Mouse (Mus musculus) heart, embryonic 16.5 days (tissue): Measurements from ENCODE around the gene Tmem183a. TPM values are rescaled to one million over a fixed set of nuclear protein-coding genes. Genes with fewer than 3 reads are reported as not detected.

Experiments
- ATAC-seq: fragments of 200-750 bp; cut with Nextera tagmentation; replicated peaks from 2 replicates; pipeline ENCODE4 v1.8.0; 2017; ENCODE audit warnings: moderate number of reproducible peaks; ENCODE audit not compliant: insufficient read depth, low FRiP score; ENCODE audit errors: extremely low read depth
- H3K27ac ChIP-seq: fragments of 300-500 bp; sonication (generic); 2 replicates; pipeline ENCODE4 v1.5.1; 2014; ENCODE audit warnings: mild to moderate bottlenecking, low read length, control low read depth, moderate library complexity
- H3K27me3 ChIP-seq: fragments of 300-500 bp; sonication (generic); 2 replicates; pipeline ENCODE4 v1.6.1; 2014; ENCODE audit warnings: low read length, mixed read lengths; ENCODE audit not compliant: control insufficient read depth, insufficient read depth
- H3K36me3 ChIP-seq: fragments of 300-500 bp; sonication (generic); 2 replicates; pipeline ENCODE4 v1.6.1; 2014; ENCODE audit not compliant: control insufficient read depth, insufficient read depth
- H3K4me1 ChIP-seq: fragments of 300-500 bp; sonication (generic); 2 replicates; pipeline ENCODE4 v1.6.1; 2014; ENCODE audit warnings: low read length, mixed read lengths; ENCODE audit not compliant: control insufficient read depth, insufficient read depth
- H3K4me2 ChIP-seq: fragments of 300-500 bp; sonication (generic); 2 replicates; pipeline ENCODE4 v1.6.1; 2014; ENCODE audit warnings: low read depth, mild to moderate bottlenecking, control low read depth, low read length
- H3K4me3 ChIP-seq: fragments of 300-500 bp; sonication (generic); 2 replicates; pipeline ENCODE4 v1.5.1; 2014; ENCODE audit warnings: mild to moderate bottlenecking, control low read depth, low read length
- H3K9ac ChIP-seq: fragments of 300-500 bp; sonication (generic); 2 replicates; pipeline ENCODE4 v1.6.1; 2014; ENCODE audit warnings: low read length, control low read depth
- H3K9me3 ChIP-seq: fragments of 300-500 bp; sonication (generic); replicated peaks from 2 replicates; pipeline ENCODE4 v1.6.1; 2016; ENCODE audit warnings: low read length; ENCODE audit not compliant: control insufficient read depth
- WGBS: fragments of 180-500 bp; shearing (Covaris S2); extraction: QIAGEN DNeasy Blood & Tissue Kit; methylation state at CpG from one replicate; pipeline ENCODE4 v1.1.7; 2014; 5-methylcytosine and 5-hydroxymethylcytosine counted together
- polyA plus RNA-seq: library from polyadenylated mRNA; unstranded; fragments of >200 nt; fragmentation: Nextera tagmentation; extraction: Ambion mirVana; gene quantifications from 2 replicates; pipeline ENCODE4 v1.2.1, GENCODE M21; 2015

Tmem183a gene
- polyA plus RNA-seq, 1 experiment from 2014 or later, result 60.4 TPM

GRCm38 (mm10) chr1:134384581-134384980, 22.8 kb upstream of the Tmem183a start:
- WGBS, result 83% methylated on average over 4 of the region's 4 CpGs
- Histone ChIP-seq H3K9ac (no peak overlapping the region), H3K4me1 (peaks cover 5% of the 10 kb centered on the region), H3K4me3 (no peak overlapping the region), H3K27ac (no peak overlapping the region), H3K27me3 (peaks cover 2% of the 10 kb centered on the region; the same call in 1 of the 2 replicates), H3K36me3 (no peaks in the 10 kb centered on the region), H3K9me3 (peaks cover 4% of the 10 kb centered on the region; the same call in 1 of the 2 replicates), H3K4me2 (no peak overlapping the region)
- no peak for ATAC-seq

DNA sequence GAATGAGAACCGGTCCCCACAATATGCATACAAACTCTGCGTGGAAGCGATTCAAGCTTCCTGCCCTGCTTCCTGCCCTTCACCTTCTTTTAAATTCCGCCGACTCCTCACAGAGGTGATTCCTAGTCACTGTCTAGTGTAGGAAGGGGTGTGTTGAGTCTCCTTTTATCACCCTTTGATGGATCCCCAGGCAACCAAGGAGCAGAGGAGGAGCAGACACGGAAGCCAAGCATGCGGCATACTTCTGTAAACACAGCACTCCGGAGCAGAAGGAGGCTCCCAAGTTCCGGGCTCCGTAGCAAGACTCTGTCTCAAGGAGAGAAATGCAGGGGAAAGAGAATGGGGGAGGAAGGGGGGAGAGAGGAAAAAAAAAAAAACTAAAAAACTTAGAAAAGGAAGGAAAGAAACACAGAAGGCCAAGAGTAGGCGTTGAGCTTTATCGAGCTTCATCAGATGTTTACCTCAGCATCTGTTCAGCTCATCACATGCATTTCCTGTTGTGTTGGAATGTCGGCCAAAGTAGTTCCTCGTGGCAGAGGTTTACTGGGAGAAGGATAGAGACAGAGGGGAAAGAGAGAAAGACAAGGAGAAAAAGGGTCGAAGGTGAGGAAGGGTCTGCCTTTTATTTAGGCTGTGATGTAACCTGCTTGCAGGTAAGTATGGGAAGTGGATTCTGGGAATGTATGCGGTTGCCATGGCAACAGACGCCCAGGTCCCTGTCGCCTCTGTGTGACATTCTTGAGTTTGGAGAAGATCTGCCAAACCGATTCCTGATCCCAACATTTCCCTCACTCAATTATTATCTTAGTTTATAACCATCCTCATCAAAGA, 20.2 kb upstream of the Tmem183a start:
- Histone ChIP-seq H3K4me2 (peak overlapping the region; percentile 75), H3K27ac (peak overlapping the region; percentile 27; the same call in 1 of the 2 replicates), H3K9me3 (peaks cover 4% of the 10 kb centered on the region; the same call in 1 of the 2 replicates), H3K4me1 (peaks cover 5% of the 10 kb centered on the region), H3K9ac (peak overlapping the region; percentile 70), H3K4me3 (peak overlapping the region; percentile 44), H3K27me3 (peaks cover 2% of the 10 kb centered on the region; the same call in 1 of the 2 replicates), H3K36me3 (no peaks in the 10 kb centered on the region)
- ATAC-seq, result no peak
- WGBS, result 6% methylated on average over 19 of the region's 19 CpGs

DNA sequence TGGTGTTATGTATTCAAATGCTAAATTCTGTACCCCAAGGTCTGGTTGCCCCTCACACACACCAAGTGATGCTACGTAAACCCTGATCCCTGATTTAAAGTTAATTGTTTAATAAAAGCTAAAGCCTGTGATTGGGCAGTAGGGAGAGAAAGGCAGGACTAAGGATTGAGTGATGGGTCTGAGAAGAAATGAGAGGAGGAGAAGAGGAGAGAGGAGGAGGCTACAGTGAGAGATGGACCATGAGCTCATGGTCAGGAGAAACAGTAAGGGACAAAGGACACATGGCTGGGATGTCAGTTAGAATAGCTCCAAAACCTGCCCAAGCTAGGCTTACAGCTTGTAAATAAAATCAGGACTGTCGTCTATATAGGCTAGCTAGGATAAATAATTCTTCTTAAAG, 19.3 kb upstream of the Tmem183a start:
- H3K27me3 ChIP-seq, result no peaks in the 10 kb centered on the region
- H3K9ac ChIP-seq, result no peak overlapping the region
- 90% methylated on average over 2 of the region's 2 CpGs for WGBS
- no peak overlapping the region for H3K4me3 ChIP-seq
- H3K4me2 ChIP-seq, result no peak overlapping the region
- no peaks in the 10 kb centered on the region for H3K36me3 ChIP-seq
- ATAC-seq, result no peak
- peaks cover 4% of the 10 kb centered on the region; the same call in 1 of the 2 replicates for H3K9me3 ChIP-seq
- no peak overlapping the region for H3K27ac ChIP-seq
- H3K4me1 ChIP-seq, result peaks cover 5% of the 10 kb centered on the region

DNA sequence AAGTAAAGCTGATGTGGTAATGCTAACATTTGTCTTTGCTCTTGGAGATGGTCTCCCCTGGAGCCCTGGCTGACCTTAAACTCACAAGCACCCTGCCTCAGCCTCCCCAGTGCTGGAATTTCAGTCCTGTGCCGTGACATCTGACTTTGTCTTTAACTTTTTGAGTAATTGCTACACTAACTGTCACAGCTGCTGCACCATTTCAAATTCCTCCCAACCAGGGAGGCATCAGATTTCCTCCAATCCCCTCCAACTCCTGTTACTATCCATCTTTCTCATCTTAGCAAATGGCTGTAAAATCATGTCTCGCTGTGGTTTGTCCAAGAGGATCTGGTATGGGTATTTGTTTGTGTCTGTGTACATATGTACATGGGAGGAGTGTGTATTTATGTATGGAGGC, 12.3 kb upstream of the Tmem183a start:
- H3K27me3 ChIP-seq, result no peaks in the 10 kb centered on the region
- peaks cover 4% of the 10 kb centered on the region; the same call in 1 of the 2 replicates for H3K9me3 ChIP-seq
- H3K4me3 ChIP-seq, result no peak overlapping the region
- no peak overlapping the region for H3K27ac ChIP-seq
- no peak overlapping the region for H3K9ac ChIP-seq
- H3K4me2 ChIP-seq, result no peak overlapping the region
- H3K4me1 ChIP-seq, result no peaks in the 10 kb centered on the region
- WGBS, result 59% methylated on average over 2 of the region's 2 CpGs
- ATAC-seq, result no peak
- H3K36me3 ChIP-seq, result no peaks in the 10 kb centered on the region

DNA sequence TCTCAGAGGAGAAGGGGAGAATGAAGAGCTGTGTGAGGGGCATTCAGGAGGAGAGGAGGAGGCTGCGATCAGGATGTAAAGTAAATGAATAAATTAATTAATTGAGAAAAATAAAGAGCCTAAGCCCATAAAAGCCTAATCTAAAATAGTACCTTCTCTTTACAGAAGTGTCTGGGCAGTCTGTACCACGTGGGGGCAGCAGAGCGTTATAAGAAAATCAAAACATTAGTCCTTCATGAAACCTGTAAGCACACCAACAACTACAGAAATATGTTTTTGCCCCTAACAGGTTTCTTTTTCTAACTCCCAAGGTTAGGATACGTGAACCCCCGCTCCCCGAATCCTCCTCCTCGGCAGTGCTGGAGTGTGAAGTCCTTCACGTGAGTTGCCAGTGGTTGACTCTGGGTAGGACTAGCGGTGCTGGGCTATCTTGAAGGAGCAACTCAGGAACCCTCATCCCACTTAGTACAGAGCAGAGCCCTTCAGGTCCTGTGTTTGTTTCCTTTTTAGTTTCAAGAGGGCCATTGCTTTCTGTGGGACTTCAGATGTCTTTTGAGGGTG, 7.1 kb upstream of the Tmem183a start:
- Histone ChIP-seq H3K27ac (no peak overlapping the region), H3K4me2 (no peak overlapping the region), H3K27me3 (no peaks in the 10 kb centered on the region), H3K36me3 (no peaks in the 10 kb centered on the region), H3K9ac (no peak overlapping the region), H3K9me3 (peaks cover 4% of the 10 kb centered on the region; the same call in 1 of the 2 replicates), H3K4me3 (no peak overlapping the region), H3K4me1 (no peaks in the 10 kb centered on the region)
- 49% methylated on average over 9 of the region's 9 CpGs for WGBS
- ATAC-seq, result no peak

DNA sequence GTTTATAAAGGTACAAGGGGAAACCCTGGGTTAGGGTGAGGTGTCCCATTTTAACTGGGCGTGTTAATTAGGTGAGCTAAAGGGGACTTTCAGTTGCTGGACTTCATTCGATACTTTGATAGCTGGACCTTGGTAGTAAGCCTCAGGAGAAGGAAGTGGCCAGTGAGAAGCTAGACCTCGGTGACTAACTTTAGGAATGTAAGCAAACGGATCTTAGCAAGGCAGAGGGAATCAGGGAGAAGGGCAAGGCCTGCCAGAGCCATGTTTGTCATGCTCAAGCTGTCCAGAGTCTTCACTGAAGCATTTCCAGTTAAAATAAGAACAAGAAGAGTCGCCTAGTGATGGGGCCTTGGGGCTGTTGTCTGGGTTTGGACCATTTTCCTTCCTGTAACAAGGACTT, 3.7 kb upstream of the Tmem183a start:
- Histone ChIP-seq H3K4me1 (peaks cover 11% of the 10 kb centered on the region), H3K9me3 (peaks cover 4% of the 10 kb centered on the region; the same call in 1 of the 2 replicates), H3K27me3 (no peaks in the 10 kb centered on the region), H3K9ac (no peak overlapping the region), H3K27ac (no peak overlapping the region), H3K36me3 (0 out of 2 replicates have a peak, but pooled peaks cover under 1% of the 10 kb centered on the region), H3K4me3 (no peak overlapping the region), H3K4me2 (no peak overlapping the region)
- 52% methylated on average over 5 of the region's 5 CpGs for WGBS
- ATAC-seq, result no peak

- Histone ChIP-seq H3K4me1 (peaks cover 12% of the 10 kb centered on the region), H3K9ac (no peak overlapping the region), H3K4me3 (no peak overlapping the region), H3K9me3 (no peaks in the 10 kb centered on the region), H3K4me2 (no peak overlapping the region), H3K27ac (no peak overlapping the region), H3K36me3 (peaks cover 13% of the 10 kb centered on the region), H3K27me3 (no peaks in the 10 kb centered on the region)
- 72% methylated on average over 4 of the region's 4 CpGs for WGBS
- ATAC-seq, result no peak
Measured at GRCm38 (mm10) chr1:134363194-134363593, 1.4 kb upstream of the Tmem183a start.

- Histone ChIP-seq H3K4me1 (peaks cover 12% of the 10 kb centered on the region), H3K9me3 (no peaks in the 10 kb centered on the region), H3K4me2 (peak overlapping the region; percentile 92), H3K27me3 (no peaks in the 10 kb centered on the region), H3K27ac (peak overlapping the region; percentile 83), H3K9ac (peak overlapping the region; percentile 97), H3K36me3 (peaks cover 22% of the 10 kb centered on the region), H3K4me3 (peak overlapping the region; percentile 97)
- WGBS, result 1% methylated on average over 42 of the region's 44 CpGs
- peak; percentile 84 for ATAC-seq
Measured at GRCm38 (mm10) chr1:134361195-134361856, 453 bp downstream of the Tmem183a start.
